Comparison of ENCODE assay signal across 26 mouse cellular contexts in the genomic region with DNA sequence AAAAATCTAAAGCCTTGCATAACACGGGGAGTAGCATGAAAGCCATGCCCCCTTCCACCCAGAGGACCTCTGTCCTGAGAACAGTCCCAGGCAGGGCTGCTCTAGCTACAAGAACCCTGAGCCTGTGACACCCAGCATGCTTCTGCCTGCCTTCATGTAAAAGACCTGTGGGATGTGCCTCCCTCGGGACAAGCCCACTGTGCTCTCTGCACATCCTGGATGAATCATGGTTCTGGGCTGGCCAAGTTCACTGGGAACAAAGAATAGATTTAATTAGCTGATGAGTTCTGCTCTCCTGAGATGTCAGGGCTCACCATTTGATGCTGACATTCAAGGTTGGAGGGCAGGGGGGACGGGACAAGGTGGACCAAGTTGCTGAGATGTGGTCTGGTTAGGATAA. TPM values are rescaled to one million over a fixed set of nuclear protein-coding genes. Genes with fewer than 3 reads are reported as not detected.
A peak's percentile ranks its signal among the peaks of the same experiment; 100 is the strongest.
DNase-seq lines count a peak whose midpoint lies in the region; ATAC-seq and TF ChIP-seq lines count a peak whose summit lies in the region.
"Had no signal": no experiment of that assay in that cellular context is flagged by ENCODE, and none has a peak within 500 bp of the region (broad histone marks: within the 10 kb centered on the region; RNA-seq: fewer than 3 reads in every experiment).

No protein-coding gene starts in this region.

- DNase-seq in embryonic facial prominence, embryonic 10.5 days (ENCODE audit: low spot score) = no peak
- DNase-seq in layer of hippocampus, adult 2 months (ENCODE audit: low spot score in 2 of 2) = no peak
- DNase-seq in layer of hippocampus, adult 11-12 months (ENCODE audit: low spot score) = no peak
- peak; percentile 48 for DNase-seq in ZHBTc4 (ENCODE audit: low read depth, low spot score)
- DNase-seq in right cerebral cortex, postnatal 14 days = no peak
- DNase-seq: adrenal gland, adult 2 months; cerebellum, adult 9-10 months; kidney, postnatal 14 days; lung, embryonic 14.5 days; lung, postnatal 14 days; midbrain, embryonic 14.5 days; retina, postnatal 1 day; right cerebral cortex, postnatal 25 days; thymus, postnatal 25 days had no signal

- no peak overlapping the region for H3K4me2 ChIP-seq in embryonic facial prominence, embryonic 15.5 days (replicated peaks)
- no peak overlapping the region for H3K4me2 ChIP-seq in forebrain, embryonic 15.5 days (replicated peaks)
- H3K4me2 ChIP-seq: hindbrain, embryonic 14.5 days; limb, embryonic 12.5 days; liver, embryonic 15.5 days; lung, embryonic 14.5 days; neural tube, embryonic 15.5 days; stomach, embryonic 15.5 days had no signal

- H3K27ac ChIP-seq in embryonic facial prominence, embryonic 15.5 days (replicated peaks) = 0 out of 2 replicates have a peak overlapping the region, but pooled peaks have one; percentile 39
- no peak overlapping the region for H3K27ac ChIP-seq in embryonic facial prominence, embryonic 10.5 days (replicated peaks)
- H3K27ac ChIP-seq in layer of hippocampus, adult 2 months = peak overlapping the region; percentile 43
- H3K27ac ChIP-seq in forebrain, embryonic 15.5 days (replicated peaks) = no peak overlapping the region
- H3K27ac ChIP-seq: hindbrain, embryonic 14.5 days; left cerebral cortex, adult 2 months; liver, embryonic 15.5 days; stomach, embryonic 15.5 days had no signal

- no peak for TF ChIP-seq CTCF in layer of hippocampus, adult 2 months (conservative IDR thresholded peaks at IDR 0.05)

- peaks cover 79% of the 10 kb centered on the region for H3K4me1 ChIP-seq in embryonic facial prominence, embryonic 15.5 days
- peaks cover 67% of the 10 kb centered on the region for H3K4me1 ChIP-seq in embryonic facial prominence, embryonic 10.5 days
- H3K4me1 ChIP-seq in forebrain, embryonic 15.5 days = peaks cover 66% of the 10 kb centered on the region

- ATAC-seq in embryonic facial prominence, embryonic 15.5 days (ENCODE audit: insufficient number of reproducible peaks, low FRiP score, low TSS enrichment, low read depth) = no peak
- ATAC-seq in forebrain, embryonic 15.5 days (replicated peaks) = no peak
- ATAC-seq: CD4-positive, CD25-positive, alpha-beta regulatory T cell, adult 4 months; forebrain, embryonic 14.5 days; intestine, postnatal 0 days had no signal

- H3K27me3 ChIP-seq in embryonic facial prominence, embryonic 15.5 days = no peaks in the 10 kb centered on the region
- H3K27me3 ChIP-seq in embryonic facial prominence, embryonic 10.5 days (replicated peaks; ENCODE audit: low read depth, poor library complexity, severe bottlenecking) = no peaks in the 10 kb centered on the region
- no peaks in the 10 kb centered on the region for H3K27me3 ChIP-seq in forebrain, embryonic 15.5 days
- H3K27me3 ChIP-seq: limb, embryonic 12.5 days; liver, embryonic 15.5 days; neural tube, embryonic 15.5 days; stomach, embryonic 15.5 days had no signal

- no peak overlapping the region for H3K9ac ChIP-seq in embryonic facial prominence, embryonic 15.5 days
- no peak overlapping the region for H3K9ac ChIP-seq in forebrain, embryonic 15.5 days (replicated peaks)
- H3K9ac ChIP-seq: hindbrain, embryonic 14.5 days; limb, embryonic 12.5 days; liver, embryonic 15.5 days; lung, embryonic 14.5 days; stomach, embryonic 15.5 days had no signal

- no peaks in the 10 kb centered on the region for H3K9me3 ChIP-seq in embryonic facial prominence, embryonic 15.5 days (replicated peaks)
- peaks cover 2% of the 10 kb centered on the region; the same call in 1 of the 2 replicates for H3K9me3 ChIP-seq in embryonic facial prominence, embryonic 10.5 days
- H3K9me3 ChIP-seq in forebrain, embryonic 15.5 days = no peaks in the 10 kb centered on the region
- H3K9me3 ChIP-seq: G1E; limb, embryonic 12.5 days; liver, embryonic 15.5 days; neural tube, embryonic 15.5 days; stomach, embryonic 15.5 days had no signal

- H3K4me3 ChIP-seq in embryonic facial prominence, embryonic 15.5 days (replicated peaks) = no peak overlapping the region
- no peak overlapping the region for H3K4me3 ChIP-seq in embryonic facial prominence, embryonic 10.5 days
- H3K4me3 ChIP-seq in layer of hippocampus, adult 2 months = no peak overlapping the region
- H3K4me3 ChIP-seq in forebrain, embryonic 15.5 days = no peak overlapping the region
- H3K4me3 ChIP-seq: left cerebral cortex, adult 2 months; limb, embryonic 12.5 days; liver, embryonic 15.5 days; neural tube, embryonic 15.5 days; stomach, embryonic 15.5 days had no signal

- 92% methylated on average over 3 of the region's 3 CpGs for WGBS in embryonic facial prominence, embryonic 15.5 days
- WGBS in embryonic facial prominence, embryonic 10.5 days = 93% methylated on average over 3 of the region's 3 CpGs
- 93% methylated on average over 3 of the region's 3 CpGs for WGBS in forebrain, embryonic 15.5 days

- peaks cover 12% of the 10 kb centered on the region for H3K36me3 ChIP-seq in embryonic facial prominence, embryonic 15.5 days
- peaks cover 54% of the 10 kb centered on the region for H3K36me3 ChIP-seq in embryonic facial prominence, embryonic 10.5 days (replicated peaks)
- no peaks in the 10 kb centered on the region for H3K36me3 ChIP-seq in forebrain, embryonic 15.5 days
- H3K36me3 ChIP-seq: neural tube, embryonic 15.5 days had no signal

RNA-seq across cellular contexts. Expression of gene Prrc2b, which starts 9.6 kb away (rescaled TPM):
- polyA plus RNA-seq in embryonic facial prominence, embryonic 15.5 days (2015; fragmentation: Nextera tagmentation; extraction: Ambion mirVana) = 54.0 and 56.2 TPM in 2 replicates
- polyA plus RNA-seq in embryonic facial prominence, embryonic 10.5 days (2016; fragmentation: Nextera tagmentation; extraction: Ambion mirVana) = 60.0 and 69.9 TPM in 2 replicates
- 100 to 1,000 TPM; 288 to 305 TPM for total RNA-seq in layer of hippocampus, adult 2 months (2021)
- polyA plus RNA-seq in forebrain, embryonic 15.5 days (2015; fragmentation: Nextera tagmentation; extraction: Ambion mirVana) = 76.2 and 88.8 TPM in 2 replicates

Comparison
In these comparisons a context has a peak if more than half of its experiments do, and no peak if none do; other contexts are left out.
1. H3K27ac ChIP-seq: peak in embryonic facial prominence, embryonic 15.5 days (single experiment) and layer of hippocampus, adult 2 months (single experiment); none in embryonic facial prominence, embryonic 10.5 days (single experiment) and forebrain, embryonic 15.5 days (single experiment).